Mouse (Mus musculus) lung, adult 2 months (tissue): ENCODE results near the gene Hexim2.

Source experiments
- CTCF ChIP-seq: fragments of 200-500 bp; IDR thresholded peaks from 2 replicates; pipeline ENCODE4 v1.5.1; 2011; ENCODE audit warnings: mild to moderate bottlenecking, low read length, control low read depth; ENCODE audit not compliant: insufficient read depth
- POLR2A ChIP-seq: fragments of 200-500 bp; IDR thresholded peaks from 2 replicates; pipeline ENCODE4 v1.6.1; 2011; ENCODE audit warnings: low read depth, mild to moderate bottlenecking, control low read depth, low read length, borderline replicate concordance; ENCODE audit errors: extremely low read depth

DNA sequence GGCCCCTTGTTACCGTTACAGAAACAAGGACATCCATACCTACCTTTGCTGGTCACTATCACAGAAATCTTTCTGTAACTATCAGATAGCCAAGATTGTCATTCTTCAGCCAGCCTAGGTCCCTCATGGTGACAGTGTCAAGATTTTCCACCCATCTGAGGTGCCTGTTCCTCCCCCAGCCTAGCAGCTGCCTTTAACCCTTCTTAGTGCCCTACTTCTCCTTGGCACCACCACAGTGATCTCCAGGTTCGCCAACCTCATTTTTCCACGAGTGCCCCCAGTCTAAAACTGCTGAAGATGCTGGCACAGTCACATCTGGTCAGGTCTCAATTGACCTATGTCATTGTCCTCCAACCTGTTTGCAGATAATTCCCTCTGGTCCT, 37.9 kb downstream of the Hexim2 start:
- TF ChIP-seq CTCF, result no peak
- TF ChIP-seq POLR2A, result no peak
